Mouse (Mus musculus) layer of hippocampus, postnatal 14 days (tissue): ENCODE data around the gene Med15. TPM values are rescaled to one million over a fixed set of nuclear protein-coding genes. Genes with fewer than 3 reads are reported as not detected.
A peak's percentile ranks its signal among the peaks of the same experiment; 100 is the strongest.
"Not testable (repeated sequence)": the region's sequence is repeated elsewhere in the genome, so short reads cannot be mapped to it uniquely, and the experiment has no call there.

Source experiments
- DNase-seq, 2 experiments: peaks; one replicate each; pipeline ENCODE4 v3.0.0; 2021 to 2022; ENCODE audit warnings: low spot score in 2 of 2, mixed read lengths in 1 of 2
- total RNA-seq, 2 experiments: library from RNA; stranded (reverse); gene quantifications; 2 replicates each; pipeline ENCODE4 v1.2.3; 2021

Gene Med15
- total RNA-seq, 2 experiments from 2014 or later = 65.4 to 80.2 TPM

DNA sequence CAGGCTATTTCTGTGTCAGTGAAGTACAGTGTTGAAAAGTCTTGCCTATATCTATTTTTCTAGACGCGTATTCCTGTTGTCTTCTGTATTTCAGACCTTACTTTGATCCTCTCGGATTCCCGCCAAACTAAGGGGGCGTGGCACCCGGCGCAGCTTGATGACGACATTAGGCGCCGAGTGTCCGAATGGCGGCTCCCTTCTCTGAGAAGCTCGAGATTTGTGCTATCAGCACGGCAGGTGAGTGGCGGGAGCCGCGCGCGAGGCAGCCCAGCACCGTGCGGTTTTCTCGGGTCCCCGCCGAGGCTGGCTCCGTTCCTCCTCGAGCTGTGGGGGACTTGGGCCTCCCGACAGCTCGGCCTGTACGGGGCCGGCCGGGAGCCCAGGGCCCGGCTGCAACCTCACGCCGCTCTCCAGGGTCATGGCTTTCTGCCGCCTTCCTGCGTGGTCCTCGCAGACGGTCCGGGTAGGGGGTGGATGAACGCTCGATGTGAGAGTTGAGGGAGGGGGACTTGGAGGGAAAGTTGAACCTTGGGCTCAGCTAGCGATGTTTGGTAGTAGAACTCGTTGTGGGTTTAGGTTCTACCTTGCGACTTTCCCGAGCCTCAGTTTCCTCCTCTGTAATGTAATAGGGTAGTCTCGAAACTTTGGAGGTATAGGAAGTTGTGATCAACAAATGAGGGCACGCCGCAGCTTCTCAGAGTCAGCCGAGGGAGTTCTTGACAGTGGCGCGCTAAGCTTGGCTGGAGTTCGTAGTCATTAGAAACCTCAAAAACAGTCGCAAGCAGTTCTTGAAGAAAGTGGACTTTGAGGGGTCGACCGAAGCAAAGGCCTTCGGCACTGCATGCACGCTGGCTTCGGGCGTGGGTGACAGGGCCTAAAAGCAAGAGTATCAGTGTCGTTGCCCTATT, 113.2 kb downstream of the Med15 start, which contains the start of gene Smpd4:
Gene Smpd4 (plus strand): TSS at position 157 of the 908 bp plus-strand sequence.
- peak; percentile 89 to 90 for DNase-seq

DNA sequence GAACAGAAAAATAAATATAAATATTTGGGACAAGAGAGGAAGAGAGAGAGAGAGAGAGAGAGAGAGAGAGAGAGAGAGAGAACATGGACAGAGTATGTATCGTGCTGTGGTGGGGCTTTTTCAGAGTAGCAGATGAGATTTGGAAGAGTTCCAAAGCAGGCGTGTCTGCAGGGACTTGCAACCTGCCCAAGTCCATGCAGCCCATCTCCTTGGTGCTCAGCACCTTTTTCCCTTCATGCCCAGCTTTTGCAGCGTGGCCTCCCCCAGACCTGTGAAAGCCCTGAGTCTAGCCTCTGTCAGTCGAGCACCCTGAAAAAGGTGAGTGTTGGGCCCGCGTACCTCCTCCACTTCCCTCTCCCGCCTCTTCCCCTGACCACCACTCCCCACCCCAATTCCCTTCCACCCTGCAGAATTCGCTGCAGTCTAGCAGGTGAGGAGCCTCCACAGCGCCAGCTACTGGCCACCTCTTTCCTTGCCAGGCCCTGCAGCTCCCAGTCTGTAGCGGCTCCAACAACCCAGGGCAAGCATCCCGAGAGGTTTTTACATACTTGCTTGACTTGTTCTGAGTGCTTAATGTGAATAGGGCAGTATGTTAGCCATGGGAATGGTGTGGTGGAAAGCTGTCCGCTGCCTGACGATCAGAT, 114.6 kb downstream of the Med15 start:
- peak in 1 of 2 experiments; percentile 27 for DNase-seq

DNA sequence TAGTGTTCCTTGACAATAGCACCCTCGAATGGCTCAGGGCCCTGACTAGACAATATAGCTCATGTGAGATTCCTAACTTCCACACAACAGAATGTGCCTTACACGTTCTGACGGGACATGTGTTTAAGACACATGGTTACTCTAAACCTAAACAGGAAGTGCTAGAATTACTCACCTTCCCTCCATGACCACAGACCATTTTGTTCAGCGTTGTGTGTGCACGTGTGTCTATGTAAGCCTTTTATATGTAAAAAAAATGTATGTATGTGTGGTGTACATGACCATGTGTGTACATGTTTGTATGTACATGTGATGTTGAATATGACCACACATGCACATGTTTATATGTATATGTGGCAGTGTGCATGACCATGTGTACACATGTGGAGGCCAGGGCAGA, 116.5 kb downstream of the Med15 start:
- DNase-seq = no peak

DNA sequence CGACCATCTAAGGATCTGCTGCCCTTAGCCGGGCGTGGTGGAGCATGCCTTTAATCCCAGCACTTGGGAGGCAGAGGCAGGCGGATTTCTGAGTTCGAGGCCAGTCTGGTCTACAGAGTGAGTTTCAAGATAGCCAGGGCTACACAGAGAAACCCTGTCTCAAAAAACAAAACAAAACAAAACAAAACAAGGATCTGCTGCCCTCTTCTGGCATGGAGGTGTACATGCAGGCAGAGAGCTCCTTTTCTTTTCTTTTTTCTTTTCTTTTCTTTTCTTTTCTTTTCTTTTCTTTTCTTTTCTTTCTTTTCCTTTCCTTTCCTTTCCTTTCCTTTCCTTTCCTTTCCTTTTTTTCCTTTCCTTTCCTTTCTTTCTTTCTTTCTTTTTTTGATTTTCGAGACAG, 118.0 kb downstream of the Med15 start:
- not testable (repeated sequence) for DNase-seq

DNA sequence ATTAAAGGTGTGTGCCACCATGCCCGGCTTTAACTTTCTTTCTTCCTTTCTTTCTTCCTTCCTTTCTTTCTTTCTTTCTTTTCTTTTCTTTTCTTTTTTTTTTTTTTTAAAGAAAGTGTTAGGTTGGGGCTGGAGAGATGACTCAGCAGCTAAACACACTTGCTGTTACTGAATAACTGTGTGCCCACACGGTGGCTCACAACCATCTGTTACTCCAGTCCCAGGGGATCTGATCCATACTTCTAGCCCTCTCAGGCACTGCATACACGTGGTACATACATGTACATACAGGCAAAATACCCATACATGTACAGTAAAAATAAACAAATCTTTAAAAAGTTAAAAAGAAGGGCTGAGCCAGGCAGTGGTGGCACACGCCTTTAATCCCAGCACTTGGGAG, 121.3 kb downstream of the Med15 start:
- no peak for DNase-seq

DNA sequence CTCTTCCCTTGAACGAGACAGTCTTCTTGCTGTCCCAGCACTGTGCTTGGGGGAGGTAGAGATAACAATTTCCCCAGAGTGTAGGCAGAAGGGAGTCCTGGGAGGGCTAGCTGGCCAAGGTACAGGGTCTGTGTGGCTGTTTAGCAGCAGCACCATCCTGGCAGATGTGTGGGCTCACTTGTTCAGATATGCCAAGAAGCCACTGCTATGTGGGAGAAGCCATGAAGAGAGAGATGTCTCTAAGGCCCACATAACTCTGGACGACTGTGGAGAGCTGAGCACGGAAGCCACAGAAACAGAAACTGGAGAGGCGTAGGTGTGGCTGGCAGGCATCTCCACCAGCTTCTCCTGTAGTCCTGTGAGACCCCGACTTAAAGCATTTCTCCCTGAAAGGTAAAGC, 127.0 kb downstream of the Med15 start:
- DNase-seq = no peak

DNA sequence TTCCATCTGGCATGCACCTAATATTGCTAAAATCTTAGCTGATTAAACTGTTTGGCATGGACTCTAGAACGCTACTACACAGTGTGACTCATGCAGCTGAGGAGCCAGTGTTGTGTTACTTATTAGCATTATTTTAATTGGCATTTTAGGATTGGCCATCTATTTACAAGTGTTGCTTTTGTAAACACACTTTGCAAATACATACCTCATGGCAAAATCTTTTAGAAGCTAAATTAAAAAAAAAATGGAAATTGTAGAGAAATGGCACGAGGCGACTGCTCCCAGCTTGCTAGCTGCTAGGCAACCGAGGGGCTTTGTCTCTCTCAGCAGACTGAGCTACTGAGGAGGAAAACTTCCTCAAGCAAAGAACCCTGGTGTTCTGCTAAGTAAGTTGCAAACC, 127.8 kb downstream of the Med15 start:
- no peak for DNase-seq

Other genes with a start within 250 kb of the Med15 start
- gene Aifm3, start 243.3 kb downstream of the Med15 start, total RNA-seq = 10 to 100 TPM; 59.1 to 61.5 TPM
- gene Lztr1, start 224.2 kb downstream of the Med15 start, total RNA-seq = 100 to 1,000 TPM; 204 to 215 TPM
- 10 to 100 TPM; 38.1 to 40.8 TPM for gene Thap7, start 201.8 kb downstream of the Med15 start, total RNA-seq
- gene Lrrc74b, start 171.6 kb downstream of the Med15 start, total RNA-seq = 1 to 10 TPM in 1 of 2 experiments, under 1 TPM in 1; 0.67 to 1.6 TPM
- gene P2rx6, start 171.0 kb downstream of the Med15 start, total RNA-seq = 1 to 10 TPM in 1 of 2 experiments, under 1 TPM in 1; 0.83 to 1.1 TPM
- gene Slc7a4, start 149.7 kb downstream of the Med15 start, total RNA-seq = 10 to 100 TPM; 86.2 to 94.9 TPM
- gene Smpd4, start 113.5 kb downstream of the Med15 start, total RNA-seq = 10 to 100 TPM; 37.9 to 42.2 TPM
- gene Ccdc74a, start 86.4 kb downstream of the Med15 start, total RNA-seq = 10 to 100 TPM; 39.9 to 48.2 TPM
- 100 to 1,000 TPM in 1 of 2 experiments, 10 to 100 TPM in 1; 91.8 to 108 TPM for gene Klhl22, start 26.7 kb upstream of the Med15 start, total RNA-seq
- 1 to 10 TPM; 3.9 TPM for gene Scarf2, start 64.4 kb upstream of the Med15 start, total RNA-seq
- gene B830017H08Rik, start 100.2 kb upstream of the Med15 start, total RNA-seq = 1 to 10 TPM; 5.8 to 6.3 TPM
- 10 to 100 TPM; 12.9 to 13.8 TPM for gene Car15, start 105.5 kb upstream of the Med15 start, total RNA-seq
- gene Gm20518, start 158.8 kb upstream of the Med15 start, total RNA-seq = 1 to 10 TPM; 1.9 to 2.4 TPM
- gene Tssk1, start 161.3 kb upstream of the Med15 start, total RNA-seq = not detected
- 100 to 1,000 TPM; 105 to 111 TPM for gene Dgcr2, start 165.7 kb upstream of the Med15 start, total RNA-seq
- not detected for gene Tssk2, start 165.7 kb upstream of the Med15 start, total RNA-seq
- 10 to 100 TPM; 27.8 to 32.2 TPM for gene Ess2, start 178.5 kb upstream of the Med15 start, total RNA-seq
- gene Gsc2, start 182.2 kb upstream of the Med15 start, total RNA-seq = not detected
- gene Slc25a1, start 195.3 kb upstream of the Med15 start, total RNA-seq = 10 to 100 TPM; 60.4 to 61.2 TPM
- gene Vpreb2, start 247.5 kb upstream of the Med15 start, total RNA-seq = under 1 TPM in 1 of 2 experiments, not detected in 1; 0.99 TPM